Mouse (Mus musculus): Measurements from ENCODE around the gene Tmigd1. TPM values are rescaled to one million over a fixed set of nuclear protein-coding genes. Genes with fewer than 3 reads are reported as not detected.
"Not testable (repeated sequence)": the region's sequence is repeated elsewhere in the genome, so short reads cannot be mapped to it uniquely, and the experiment has no call there.

The Tmigd1 gene
- polyA plus RNA-seq, 1 experiment from 2014 or later, result 0.15 TPM

DNA sequence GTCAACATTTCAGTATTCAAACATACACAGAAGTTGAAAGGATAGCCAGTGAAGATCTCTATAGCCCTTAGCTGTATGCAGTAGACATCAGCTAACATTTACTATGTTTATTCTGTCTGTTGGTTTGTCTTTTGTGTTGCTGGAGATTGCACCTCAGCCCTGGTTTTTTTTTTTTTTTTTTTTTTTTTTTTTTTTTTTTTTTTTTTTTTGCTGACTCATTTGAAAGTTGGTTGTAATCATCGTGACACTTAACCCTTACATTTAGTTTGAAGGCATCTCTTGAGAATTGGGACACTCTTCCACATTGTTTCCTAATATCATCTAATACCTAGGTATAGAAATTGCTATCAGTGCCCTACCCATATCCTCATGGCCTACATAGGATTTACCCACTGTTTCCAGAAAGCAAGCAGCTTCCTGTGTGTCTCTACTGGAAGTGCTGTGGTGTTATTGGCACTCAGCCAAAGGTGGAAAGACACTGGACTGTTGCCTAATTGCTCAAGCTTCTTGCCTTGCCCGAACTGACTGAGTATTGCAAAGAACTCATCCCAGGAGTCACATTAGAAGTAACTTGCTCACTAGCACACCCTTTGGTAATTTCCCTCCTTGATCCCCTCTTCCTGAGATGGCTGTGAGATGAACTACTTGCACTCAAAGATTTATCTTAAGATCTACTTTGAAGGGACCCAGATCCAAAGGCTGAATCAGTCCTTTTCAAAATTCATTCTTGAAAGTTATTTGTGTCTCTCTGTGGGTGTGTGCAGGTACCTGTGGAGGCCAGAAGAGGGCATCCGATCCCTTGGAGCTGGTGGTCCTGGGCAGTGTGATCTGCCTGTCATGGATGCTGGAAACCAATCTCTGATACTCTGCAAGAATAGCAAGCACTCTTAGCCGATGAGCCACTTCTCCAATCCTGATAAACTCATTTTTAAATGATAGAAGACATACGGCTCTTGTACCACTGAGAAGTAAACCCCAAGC is 1.9 kb upstream of the Tmigd1 start:
- Histone ChIP-seq H3K27ac (replicated peaks) (no peak overlapping the region), H3K9me3 (no peaks in the 10 kb centered on the region), H3K9ac (no peak overlapping the region), H3K36me3 (no peaks in the 10 kb centered on the region), H3K27me3 (replicated peaks) (no peaks in the 10 kb centered on the region), H3K4me3 (no peak overlapping the region), H3K4me1 (peaks cover 14% of the 10 kb centered on the region), H3K4me2 (no peak overlapping the region)
- ATAC-seq (ENCODE audit: extremely low read depth, insufficient number of reproducible peaks, low FRiP score, low TSS enrichment), result no peak
- 49% methylated on average over 5 of the region's 5 CpGs for WGBS

DNA sequence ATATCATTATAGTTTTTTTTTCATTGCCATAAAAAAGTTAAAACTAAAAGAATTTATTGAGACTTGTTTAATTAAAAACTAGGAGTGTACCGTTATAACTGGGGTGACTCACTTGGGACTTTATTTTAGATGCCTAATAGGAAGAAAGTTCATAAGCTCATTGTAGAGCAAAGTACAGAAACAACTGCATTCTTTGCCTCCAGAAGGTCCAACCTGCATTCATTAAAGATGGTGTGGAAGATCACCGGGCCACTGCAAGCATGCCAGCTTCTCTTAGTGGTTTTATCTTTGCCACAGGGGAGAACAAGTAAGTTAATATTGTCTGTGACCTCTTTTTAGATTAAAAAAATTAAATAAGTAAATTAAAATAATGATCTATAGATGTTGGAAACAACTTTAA is 2.4 kb downstream of the Tmigd1 start:
- Histone ChIP-seq H3K4me1 (peaks cover 3% of the 10 kb centered on the region; the same call in 1 of the 2 replicates), H3K4me2 (no peak overlapping the region), H3K36me3 (no peaks in the 10 kb centered on the region), H3K4me3 (no peak overlapping the region), H3K27me3 (replicated peaks) (no peaks in the 10 kb centered on the region), H3K27ac (replicated peaks) (no peak overlapping the region), H3K9me3 (no peaks in the 10 kb centered on the region), H3K9ac (no peak overlapping the region)
- WGBS, result 82% methylated on average over 2 of the region's 2 CpGs
- ATAC-seq (ENCODE audit: extremely low read depth, insufficient number of reproducible peaks, low FRiP score, low TSS enrichment), result no peak

DNA sequence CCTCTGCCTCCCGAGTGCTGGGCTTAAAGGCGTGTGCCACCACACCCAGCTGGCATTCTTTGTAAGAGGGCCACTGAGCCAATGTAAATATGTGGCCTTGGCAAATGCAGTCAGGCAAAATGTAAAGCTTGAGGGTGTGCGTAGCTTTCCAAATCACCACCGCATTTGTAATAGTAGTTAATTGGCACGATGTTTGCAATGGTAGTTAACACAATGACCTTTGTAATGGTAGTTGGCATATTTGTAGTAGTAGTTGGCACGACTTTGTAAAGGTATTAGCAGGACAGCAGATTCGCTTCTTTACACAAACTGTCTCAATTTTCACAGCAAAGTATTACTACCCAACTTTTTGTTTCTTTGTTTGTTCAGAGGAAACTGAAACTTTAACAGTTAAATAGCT is 6.7 kb downstream of the Tmigd1 start:
- Histone ChIP-seq H3K4me3 (no peak overlapping the region), H3K36me3 (no peaks in the 10 kb centered on the region), H3K27ac (replicated peaks) (no peak overlapping the region), H3K4me2 (no peak overlapping the region), H3K9ac (no peak overlapping the region), H3K27me3 (replicated peaks) (no peaks in the 10 kb centered on the region), H3K9me3 (no peaks in the 10 kb centered on the region), H3K4me1 (peaks cover 26% of the 10 kb centered on the region)
- ATAC-seq (ENCODE audit: extremely low read depth, insufficient number of reproducible peaks, low FRiP score, low TSS enrichment), result no peak
- 82% methylated on average over 7 of the region's 7 CpGs for WGBS

DNA sequence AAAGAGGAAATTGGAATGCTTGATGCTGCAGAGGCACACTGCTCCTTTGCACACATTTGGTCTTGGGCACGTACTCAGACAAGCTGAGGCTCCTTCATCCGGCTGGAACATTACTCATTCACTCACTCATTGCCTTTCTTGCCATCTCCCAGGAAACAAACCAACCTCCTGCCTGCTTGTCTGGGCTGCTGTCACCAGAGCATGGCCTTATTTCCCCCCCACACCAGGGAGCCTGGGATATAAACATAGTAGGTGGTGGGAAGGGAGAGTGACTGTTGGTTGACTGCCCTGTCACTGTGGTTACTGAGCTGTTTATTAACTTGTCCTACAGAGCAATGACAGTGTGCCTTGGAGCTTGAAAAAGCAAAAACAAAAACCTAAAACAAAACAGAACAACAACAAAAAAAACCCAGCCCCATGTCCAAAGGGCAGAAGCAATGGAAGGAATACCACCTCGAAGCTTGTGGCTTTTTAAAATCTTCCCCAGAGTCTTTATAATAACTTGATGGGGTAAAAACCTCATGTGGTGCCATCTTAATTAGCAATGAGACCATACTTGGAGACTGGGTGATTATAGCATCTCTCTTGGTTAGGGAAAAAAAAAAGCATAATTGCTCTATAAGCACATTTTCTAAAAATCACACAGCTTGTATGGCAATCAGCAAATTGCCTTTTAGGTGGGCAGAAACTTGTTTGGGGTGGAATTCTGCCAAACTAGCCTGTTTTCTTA is 9.5 kb downstream of the Tmigd1 start:
- H3K27me3 ChIP-seq (replicated peaks), result no peaks in the 10 kb centered on the region
- peak overlapping the region; percentile 75 for H3K27ac ChIP-seq (replicated peaks)
- 47% methylated on average over 3 of the region's 3 CpGs for WGBS
- peaks cover 29% of the 10 kb centered on the region for H3K4me1 ChIP-seq
- no peak for ATAC-seq (ENCODE audit: extremely low read depth, insufficient number of reproducible peaks, low FRiP score, low TSS enrichment)
- no peaks in the 10 kb centered on the region for H3K9me3 ChIP-seq
- H3K4me3 ChIP-seq, result no peak overlapping the region
- no peaks in the 10 kb centered on the region for H3K36me3 ChIP-seq
- no peak overlapping the region for H3K9ac ChIP-seq
- H3K4me2 ChIP-seq, result no peak overlapping the region

DNA sequence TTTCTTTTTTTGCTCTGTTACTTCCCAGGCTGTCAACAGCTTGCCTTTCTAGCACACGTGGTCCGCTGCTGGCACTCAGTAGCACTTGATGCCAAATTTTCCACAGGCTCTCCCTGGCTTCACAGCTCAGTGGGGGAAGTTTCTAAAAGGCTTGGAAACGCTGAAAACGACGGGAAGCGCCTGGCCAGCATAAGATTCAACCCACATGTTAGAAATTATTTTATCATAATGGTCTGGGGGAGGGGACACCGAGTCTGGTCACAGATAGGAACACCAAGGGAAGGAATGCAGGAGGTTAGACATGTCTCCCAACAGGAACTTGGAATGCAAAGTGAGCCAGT is 10.1 kb downstream of the Tmigd1 start:
- Histone ChIP-seq H3K27me3 (replicated peaks) (no peaks in the 10 kb centered on the region), H3K4me3 (no peak overlapping the region), H3K9ac (0 out of 2 replicates have a peak overlapping the region, but pooled peaks have one; percentile 21), H3K36me3 (no peaks in the 10 kb centered on the region), H3K4me1 (peaks cover 35% of the 10 kb centered on the region), H3K9me3 (no peaks in the 10 kb centered on the region), H3K27ac (replicated peaks) (peak overlapping the region; percentile 75), H3K4me2 (peak overlapping the region; percentile 39)
- ATAC-seq (ENCODE audit: extremely low read depth, insufficient number of reproducible peaks, low FRiP score, low TSS enrichment), result no peak
- WGBS, result 11% methylated on average over 7 of the region's 7 CpGs

DNA sequence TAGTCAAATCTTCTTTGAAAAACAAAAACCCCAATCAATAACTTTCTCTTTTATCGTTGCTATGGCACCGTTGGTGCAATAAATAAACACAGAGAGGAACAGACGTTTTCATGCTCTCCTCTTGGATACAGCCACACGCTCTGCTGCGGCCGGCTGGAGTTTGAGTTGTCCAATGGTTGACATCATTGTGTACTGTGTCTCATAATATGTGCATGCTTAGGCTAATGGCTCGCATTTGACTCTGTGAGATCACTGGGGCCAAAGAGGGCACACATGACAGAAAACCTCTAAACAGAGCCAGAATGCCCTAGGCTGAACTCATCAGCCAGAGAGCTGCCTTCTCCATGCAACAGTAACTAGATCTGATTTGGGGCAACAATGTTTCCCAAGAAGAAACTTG is 12.4 kb downstream of the Tmigd1 start:
- H3K4me1 ChIP-seq, result peaks cover 40% of the 10 kb centered on the region
- H3K27ac ChIP-seq (replicated peaks), result no peak overlapping the region
- H3K36me3 ChIP-seq, result no peaks in the 10 kb centered on the region
- no peaks in the 10 kb centered on the region for H3K27me3 ChIP-seq (replicated peaks)
- ATAC-seq (ENCODE audit: extremely low read depth, insufficient number of reproducible peaks, low FRiP score, low TSS enrichment), result no peak
- 66% methylated on average over 7 of the region's 7 CpGs for WGBS
- H3K4me2 ChIP-seq, result no peak overlapping the region
- no peak overlapping the region for H3K9ac ChIP-seq
- H3K4me3 ChIP-seq, result no peak overlapping the region
- no peaks in the 10 kb centered on the region for H3K9me3 ChIP-seq

DNA sequence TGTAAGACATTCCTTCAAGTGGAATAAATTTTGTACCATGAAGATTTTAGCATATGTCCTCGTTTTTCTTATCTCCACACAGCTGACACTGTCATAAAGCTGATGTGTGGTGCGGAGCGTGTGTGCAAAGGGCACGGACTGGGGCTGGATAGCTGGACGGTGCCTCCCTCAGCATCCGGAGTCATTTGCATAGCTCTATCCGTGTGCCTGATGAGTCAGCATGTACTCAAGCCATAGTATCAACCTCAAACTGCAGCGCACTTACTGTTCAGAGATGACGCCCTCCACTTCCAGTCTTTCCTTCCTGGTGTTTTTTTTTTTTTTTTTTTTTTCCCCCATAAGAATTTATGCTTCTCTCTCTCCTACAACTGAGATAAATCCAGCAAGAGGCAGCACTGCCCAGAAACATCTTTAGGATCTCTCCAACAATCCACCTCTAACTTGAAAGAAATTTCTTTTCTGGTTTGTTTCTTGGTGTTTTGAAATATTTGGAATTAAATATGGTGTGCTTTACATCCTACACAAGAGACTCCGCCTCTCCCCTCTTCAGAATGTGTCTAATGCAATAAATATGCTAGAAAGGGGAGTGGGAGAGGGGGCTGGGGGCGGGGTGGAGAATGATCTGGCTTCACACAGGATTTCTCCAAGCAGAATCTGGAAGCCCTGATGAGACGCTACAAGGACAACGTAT is 14.7 kb downstream of the Tmigd1 start:
- H3K4me3 ChIP-seq, result no peak overlapping the region
- no peak for ATAC-seq (ENCODE audit: extremely low read depth, insufficient number of reproducible peaks, low FRiP score, low TSS enrichment)
- no peaks in the 10 kb centered on the region for H3K27me3 ChIP-seq (replicated peaks)
- 34% methylated on average over 13 of the region's 13 CpGs for WGBS
- H3K4me1 ChIP-seq, result peaks cover 25% of the 10 kb centered on the region
- peak overlapping the region; percentile 44 for H3K4me2 ChIP-seq
- no peak overlapping the region for H3K27ac ChIP-seq (replicated peaks)
- no peaks in the 10 kb centered on the region for H3K36me3 ChIP-seq
- no peaks in the 10 kb centered on the region for H3K9me3 ChIP-seq
- no peak overlapping the region for H3K9ac ChIP-seq

DNA sequence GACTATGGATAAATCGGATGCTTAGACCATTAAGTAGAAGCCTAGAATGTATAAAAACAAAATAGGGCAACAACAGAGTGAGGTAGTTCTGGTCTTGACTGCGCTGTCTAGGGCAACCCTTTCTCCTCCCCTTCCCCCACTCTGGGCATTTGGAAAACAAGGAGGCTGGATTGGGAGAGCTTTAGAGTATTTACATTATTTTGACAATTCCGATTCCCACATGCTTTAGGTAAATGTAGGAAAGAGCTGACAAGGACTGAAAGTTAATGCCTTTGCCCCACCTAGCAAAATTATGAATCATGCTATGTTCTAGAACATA is 15.2 kb downstream of the Tmigd1 start:
- Histone ChIP-seq H3K9me3 (no peaks in the 10 kb centered on the region), H3K4me3 (no peak overlapping the region), H3K9ac (no peak overlapping the region), H3K27ac (replicated peaks) (no peak overlapping the region), H3K4me1 (peaks cover 20% of the 10 kb centered on the region), H3K27me3 (replicated peaks) (no peaks in the 10 kb centered on the region), H3K36me3 (no peaks in the 10 kb centered on the region), H3K4me2 (peak overlapping the region; percentile 44)
- 60% methylated on average over 3 of the region's 3 CpGs for WGBS
- no peak for ATAC-seq (ENCODE audit: extremely low read depth, insufficient number of reproducible peaks, low FRiP score, low TSS enrichment)

DNA sequence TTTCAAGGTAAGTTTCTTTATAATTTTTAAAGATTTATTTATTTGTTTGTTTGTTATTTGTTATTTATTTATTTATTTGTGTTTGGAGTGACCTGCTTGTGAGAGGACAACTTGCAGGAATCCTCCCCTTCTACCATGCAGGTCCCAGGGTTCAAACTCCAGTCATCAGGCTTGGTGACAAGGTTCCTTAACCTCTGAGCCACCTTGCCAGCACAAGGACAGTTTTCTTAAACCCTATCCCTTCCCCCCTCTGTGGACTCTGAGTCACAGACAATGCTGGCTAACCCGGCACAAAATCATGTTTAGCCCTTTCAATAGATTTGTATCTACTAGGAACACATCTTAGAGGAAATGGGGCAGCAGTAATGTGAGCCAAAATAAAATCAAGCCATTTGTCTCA is 18.6 kb downstream of the Tmigd1 start:
- Histone ChIP-seq H3K27me3 (replicated peaks) (no peaks in the 10 kb centered on the region), H3K9ac (no peak overlapping the region), H3K9me3 (no peaks in the 10 kb centered on the region), H3K27ac (replicated peaks) (no peak overlapping the region), H3K4me1 (peaks cover 27% of the 10 kb centered on the region), H3K4me3 (no peak overlapping the region), H3K36me3 (no peaks in the 10 kb centered on the region), H3K4me2 (no peak overlapping the region)
- ATAC-seq (ENCODE audit: extremely low read depth, insufficient number of reproducible peaks, low FRiP score, low TSS enrichment), result no peak
- WGBS, result 65% methylated on average over 1 of the region's 1 CpGs

DNA sequence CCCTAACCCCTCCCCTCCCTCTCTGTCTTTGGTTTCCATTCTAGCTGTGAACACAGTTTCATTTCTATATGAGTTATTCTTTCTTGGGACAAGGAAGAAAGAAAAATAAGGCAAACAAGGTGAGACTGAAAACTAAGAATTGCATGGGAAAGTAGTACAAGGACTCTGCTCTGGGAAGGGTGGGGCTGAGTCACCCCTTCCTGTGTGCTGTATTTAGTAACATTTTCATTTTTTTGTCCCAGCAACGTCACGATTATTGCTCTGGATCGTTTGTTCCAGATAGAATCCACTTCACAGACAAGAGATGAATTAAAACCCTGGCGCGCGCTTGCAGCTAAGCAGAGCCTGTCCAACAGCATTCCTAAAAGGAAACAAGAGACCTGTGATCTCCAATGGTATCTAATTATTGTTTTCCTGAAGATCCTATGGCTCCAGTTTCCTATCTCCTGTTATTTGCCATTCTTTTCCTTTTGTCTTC is 22.8 kb downstream of the Tmigd1 start, which contains the start of gene Blmh:
TSS of gene Blmh (plus strand) at position 51 of the 478 bp plus-strand sequence.
- ATAC-seq (ENCODE audit: extremely low read depth, insufficient number of reproducible peaks, low FRiP score, low TSS enrichment), result no peak
- Histone ChIP-seq H3K36me3 (no peaks in the 10 kb centered on the region), H3K4me2 (no peak within 1 kb of the TSS), H3K4me1 (peaks cover 16% of the 10 kb centered on the region), H3K27ac (replicated peaks) (peak within 1 kb of the TSS; percentile 32; the same call in 1 of the 2 replicates), H3K4me3 (no peak within 1 kb of the TSS), H3K9ac (no peak within 1 kb of the TSS), H3K27me3 (replicated peaks) (no peaks in the 10 kb centered on the region), H3K9me3 (no peaks in the 10 kb centered on the region)
- 43% methylated on average over 6 of the region's 6 CpGs for WGBS

DNA sequence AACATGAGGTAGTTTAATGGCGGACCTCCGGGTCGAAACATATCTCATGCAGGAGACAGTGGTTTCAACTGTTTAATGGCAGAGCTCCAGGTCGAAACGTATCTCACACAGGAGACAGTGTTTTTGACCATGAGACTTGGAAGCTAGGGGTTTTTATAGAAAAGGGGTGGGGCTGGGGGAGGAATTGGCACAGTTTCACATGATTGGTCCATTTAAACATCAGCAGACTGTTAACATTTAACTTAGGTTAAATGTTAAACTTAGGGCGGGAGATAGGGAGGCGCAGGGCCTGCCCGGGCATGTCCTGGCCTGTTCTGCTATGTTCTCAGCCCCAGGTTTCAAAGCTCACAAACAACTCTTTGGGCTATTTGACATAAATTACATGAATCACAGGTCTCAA is 26.6 kb downstream of the Tmigd1 start:
- WGBS, result 82% methylated on average over 8 of the region's 8 CpGs
- not testable (repeated sequence) for H3K27ac ChIP-seq (replicated peaks); H3K36me3 ChIP-seq; H3K9ac ChIP-seq; H3K27me3 ChIP-seq (replicated peaks); ATAC-seq (ENCODE audit: extremely low read depth, insufficient number of reproducible peaks, low FRiP score, low TSS enrichment); H3K9me3 ChIP-seq; H3K4me3 ChIP-seq; H3K4me2 ChIP-seq
- H3K4me1 ChIP-seq, result peaks cover 17% of the 10 kb centered on the region

Measured in heart, embryonic 13.5 days (tissue).